Mouse (Mus musculus): ENCODE measurements at regions not wholly inside any gene's neighbourhood (a gene's known extent, or its start where the extent isn't known, plus 50 kb on each side); places are given as distances from the start of the nearest gene placed in this dataset.

DNA sequence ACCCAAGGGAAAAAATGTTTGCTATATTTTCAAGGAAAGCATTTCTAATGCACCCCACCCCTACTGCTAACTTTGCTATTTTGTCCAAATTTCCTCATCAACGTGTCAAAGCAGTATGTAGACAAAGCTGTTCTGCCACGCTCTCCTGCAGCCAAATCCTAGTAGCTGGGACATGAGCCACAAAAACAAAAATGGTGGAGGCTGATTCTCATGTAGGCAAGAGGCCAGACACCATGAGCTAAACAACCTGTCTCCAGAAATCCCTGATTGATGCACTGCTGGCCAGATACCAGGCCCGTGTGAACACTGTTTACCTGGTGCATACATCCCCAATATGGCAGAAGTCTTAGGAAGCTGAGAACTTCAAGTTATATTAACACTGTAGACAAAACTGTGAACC, 166.6 kb downstream of the Kcns3 start:
- TF ChIP-seq POLR2A (IDR thresholded peaks at IDR 0.05; ENCODE audit: borderline replicate concordance, extremely low read depth, insufficient read depth, insufficient read length, poor library complexity, severe bottlenecking) (no peak), CTCF (IDR thresholded peaks at IDR 0.05; ENCODE audit: borderline replicate concordance, extremely low read depth, insufficient read depth, insufficient read length) (no peak)

Data from brain, embryonic 14.5 days (tissue).